Mouse (Mus musculus) E14TG2a.4 (cell line): ENCODE measurements around the gene Fam102b.

Source experiments
- H3K27me3 ChIP-seq: 2 replicates; pipeline ENCODE4 v1.6.1; 2014; ENCODE audit warnings: low read length, control low read depth; ENCODE audit not compliant: insufficient read depth
- H3K36me3 ChIP-seq: 2 replicates; pipeline ENCODE4 v1.6.1; 2014; ENCODE audit warnings: low read length, control low read depth; ENCODE audit not compliant: insufficient read depth
- H3K4me1 ChIP-seq: replicated peaks from 2 replicates; pipeline ENCODE4 v1.6.1; 2014; ENCODE audit warnings: low read depth, low read length, control low read depth
- H3K4me3 ChIP-seq: replicated peaks from 2 replicates; pipeline ENCODE4 v1.5.1; 2014; ENCODE audit warnings: mild to moderate bottlenecking, low read length
- H3K9me3 ChIP-seq: 2 replicates; pipeline ENCODE4 v1.6.1; 2014; ENCODE audit warnings: low read length, control low read depth
- CTCF ChIP-seq: conservative IDR thresholded peaks from 2 replicates; pipeline ENCODE4 v1.5.1; 2014; ENCODE audit warnings: low read length
- NANOG ChIP-seq: IDR thresholded peaks from 2 replicates; pipeline ENCODE4 v1.6.1; 2014; ENCODE audit warnings: borderline replicate concordance, low read length, mixed read lengths
- POU5F1 ChIP-seq: IDR thresholded peaks from 2 replicates; pipeline ENCODE4 v1.6.1; 2014; ENCODE audit warnings: low read length, borderline replicate concordance

The Fam102b gene

DNA sequence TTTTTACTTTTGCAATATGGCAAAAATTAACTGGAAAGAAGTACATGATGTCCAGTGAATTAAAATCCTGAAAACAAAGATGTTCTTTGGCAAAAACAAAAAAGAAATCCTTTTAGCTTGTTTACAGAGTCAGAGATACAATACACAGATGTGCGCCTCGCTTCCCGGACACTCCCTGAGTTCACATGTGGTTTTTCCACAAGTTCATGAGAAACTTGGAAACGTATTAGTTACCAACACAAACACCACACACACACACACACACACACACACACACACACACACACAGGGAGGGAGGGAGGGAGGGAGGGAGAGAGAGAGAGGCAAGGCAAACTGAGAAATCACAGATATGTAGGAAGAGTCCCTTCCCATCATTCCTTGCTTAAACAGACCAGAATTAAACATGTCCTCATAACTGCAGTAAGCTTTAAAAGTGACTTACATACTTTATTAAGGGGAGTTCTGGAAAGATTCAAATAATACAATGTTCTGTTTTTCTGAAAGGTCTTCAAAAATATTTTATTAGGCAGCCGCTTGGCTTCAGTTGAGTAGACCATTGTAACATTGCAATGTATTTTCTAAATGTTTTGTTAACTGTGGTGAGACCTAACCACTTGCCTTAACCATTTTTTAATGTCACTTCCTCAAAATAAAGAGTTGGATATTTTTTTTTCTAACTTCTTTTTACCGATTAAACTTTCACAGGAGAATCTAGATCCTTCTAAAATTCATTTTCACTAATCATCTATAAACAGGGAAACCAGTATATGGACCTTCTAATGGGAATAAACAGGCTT, 5.5 kb downstream of the Fam102b start:
- peaks cover 6% of the 10 kb centered on the region for H3K4me1 ChIP-seq
- H3K4me3 ChIP-seq = no peak overlapping the region
- no peaks in the 10 kb centered on the region for H3K36me3 ChIP-seq
- H3K9me3 ChIP-seq = no peaks in the 10 kb centered on the region
- peaks cover 9% of the 10 kb centered on the region for H3K27me3 ChIP-seq
- no peak for TF ChIP-seq CTCF
- no peak for TF ChIP-seq NANOG
- no peak for TF ChIP-seq POU5F1

DNA sequence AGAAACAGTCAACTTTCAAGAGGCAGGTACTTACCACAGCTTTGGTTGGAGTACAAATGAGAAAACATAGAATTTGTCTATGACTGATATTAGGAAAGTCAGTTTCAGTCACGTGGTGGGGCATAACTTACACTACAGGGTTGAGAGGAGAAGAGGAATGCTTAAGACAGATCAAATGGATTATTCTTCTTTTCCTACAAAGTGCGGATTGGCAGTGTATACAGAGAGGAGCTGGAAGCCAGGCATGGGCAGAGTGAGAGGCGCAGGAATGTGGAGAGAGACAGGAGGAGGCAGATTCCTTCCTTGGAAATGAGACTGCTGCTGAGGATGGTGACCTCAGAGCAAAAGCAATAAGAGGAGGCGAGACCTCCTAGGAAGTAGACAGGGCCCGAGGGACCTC, 9.1 kb downstream of the Fam102b start:
- Histone ChIP-seq H3K4me3 (no peak overlapping the region), H3K9me3 (no peaks in the 10 kb centered on the region), H3K36me3 (no peaks in the 10 kb centered on the region), H3K27me3 (no peaks in the 10 kb centered on the region), H3K4me1 (no peaks in the 10 kb centered on the region)
- TF ChIP-seq NANOG (no peak), CTCF (no peak), POU5F1 (no peak)

GRCm38 (mm10) chr3:109012595-109012994, 14.8 kb downstream of the Fam102b start:
- no peaks in the 10 kb centered on the region for H3K27me3 ChIP-seq
- TF ChIP-seq POU5F1 (no peak), NANOG (no peak), CTCF (no peak)
- H3K36me3 ChIP-seq = no peaks in the 10 kb centered on the region
- H3K9me3 ChIP-seq = no peaks in the 10 kb centered on the region
- no peak overlapping the region for H3K4me3 ChIP-seq
- no peaks in the 10 kb centered on the region for H3K4me1 ChIP-seq

DNA sequence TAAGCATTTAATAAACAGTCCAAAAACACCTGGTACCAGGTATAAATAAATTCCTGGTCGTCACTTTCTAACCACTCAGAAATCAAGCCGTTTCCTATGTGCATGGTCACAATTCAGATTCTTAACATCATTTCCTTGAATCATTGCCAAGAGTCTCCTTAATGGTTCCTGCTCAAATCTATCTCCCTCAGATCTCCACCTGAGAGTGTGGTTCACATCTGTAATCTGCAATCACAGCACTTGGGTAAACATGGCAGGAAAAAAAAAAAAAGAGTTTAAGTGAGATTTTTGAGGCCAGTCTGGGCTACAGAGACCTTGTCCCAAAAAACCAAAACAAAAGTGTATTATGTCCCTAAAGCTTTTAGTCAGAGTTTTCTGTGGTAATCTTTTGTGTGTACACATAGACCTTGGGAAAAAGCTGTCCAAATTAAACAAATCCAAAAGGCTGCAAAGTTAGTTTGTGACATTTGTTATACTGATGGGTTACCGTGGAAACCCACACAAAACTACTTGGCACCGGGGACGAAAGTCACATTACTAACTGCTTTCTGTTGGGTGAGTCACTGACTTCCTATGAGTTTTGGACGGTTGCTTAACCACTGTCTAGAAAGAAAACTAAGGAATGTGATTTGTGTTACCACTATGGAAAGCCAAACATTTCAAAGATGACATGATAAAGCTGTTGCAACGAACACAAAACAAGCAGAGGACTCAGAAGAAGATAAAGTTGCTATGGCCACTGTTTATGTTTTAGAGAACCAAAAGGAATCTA, 16.7 kb downstream of the Fam102b start:
- no peaks in the 10 kb centered on the region for H3K36me3 ChIP-seq
- H3K9me3 ChIP-seq = no peaks in the 10 kb centered on the region
- H3K27me3 ChIP-seq = no peaks in the 10 kb centered on the region
- no peaks in the 10 kb centered on the region for H3K4me1 ChIP-seq
- H3K4me3 ChIP-seq = no peak overlapping the region
- TF ChIP-seq CTCF = no peak
- TF ChIP-seq NANOG = no peak
- TF ChIP-seq POU5F1 = no peak

DNA sequence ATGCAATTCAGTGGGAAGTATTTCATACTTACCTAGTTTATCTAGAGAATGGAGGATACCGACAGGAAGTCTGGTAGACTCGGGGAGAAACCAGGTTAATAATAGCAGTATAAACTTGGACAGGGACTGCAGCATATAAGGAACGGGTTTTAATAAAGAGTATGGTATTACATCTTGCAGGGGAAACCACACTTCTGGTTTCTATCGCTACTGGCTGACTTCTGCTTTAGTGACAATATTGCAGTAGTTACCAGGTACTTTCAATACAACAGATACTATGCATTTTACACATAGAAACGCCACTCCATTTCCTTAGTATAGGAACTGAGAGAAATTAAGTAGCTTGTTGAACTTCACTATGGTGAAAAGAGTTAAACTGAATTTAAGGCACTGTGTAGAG, 19.2 kb downstream of the Fam102b start:
- no peaks in the 10 kb centered on the region for H3K27me3 ChIP-seq

GRCm38 (mm10) chr3:109005777-109006176, 21.6 kb downstream of the Fam102b start:
- H3K4me3 ChIP-seq = no peak overlapping the region
- no peak for TF ChIP-seq NANOG
- no peak for TF ChIP-seq POU5F1
- no peak for TF ChIP-seq CTCF
- H3K27me3 ChIP-seq = no peaks in the 10 kb centered on the region
- no peaks in the 10 kb centered on the region for H3K4me1 ChIP-seq
- peaks cover 7% of the 10 kb centered on the region for H3K9me3 ChIP-seq
- no peaks in the 10 kb centered on the region for H3K36me3 ChIP-seq

More for the DNA sequence above, 19.2 kb downstream of the Fam102b start:
- H3K36me3 ChIP-seq = no peaks in the 10 kb centered on the region
- TF ChIP-seq POU5F1 (no peak), NANOG (no peak), CTCF (no peak)
- H3K4me3 ChIP-seq = no peak overlapping the region
- H3K4me1 ChIP-seq = no peaks in the 10 kb centered on the region
- H3K9me3 ChIP-seq = no peaks in the 10 kb centered on the region

DNA sequence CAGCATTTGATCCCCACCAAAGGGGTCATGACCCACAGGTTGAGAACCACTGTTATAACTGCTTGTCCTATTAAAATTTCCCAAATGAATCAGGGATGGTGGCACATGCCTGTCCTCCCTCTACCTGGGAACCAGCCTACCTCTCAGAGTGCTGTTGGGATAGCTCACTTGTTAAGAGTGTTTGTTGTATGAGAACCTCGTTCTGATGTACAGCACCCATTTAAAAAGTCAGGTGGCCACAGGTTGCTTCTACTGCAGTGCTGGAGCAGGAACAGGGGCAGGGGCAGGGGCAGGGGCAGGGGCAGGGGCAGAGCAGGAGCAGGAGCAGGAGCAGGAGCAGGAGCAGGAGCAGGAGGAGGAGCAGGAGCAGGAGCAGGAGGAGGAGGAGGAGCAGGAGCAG, 28.2 kb downstream of the Fam102b start:
- Histone ChIP-seq H3K4me3 (no peak overlapping the region), H3K27me3 (no peaks in the 10 kb centered on the region), H3K36me3 (no peaks in the 10 kb centered on the region), H3K4me1 (no peaks in the 10 kb centered on the region), H3K9me3 (peaks cover 11% of the 10 kb centered on the region)
- TF ChIP-seq NANOG = no peak
- no peak for TF ChIP-seq CTCF
- TF ChIP-seq POU5F1 = no peak

GRCm38 (mm10) chr3:108997762-108998161, 29.6 kb downstream of the Fam102b start:
- peaks cover 11% of the 10 kb centered on the region for H3K9me3 ChIP-seq
- TF ChIP-seq NANOG (no peak), CTCF (no peak), POU5F1 (no peak)
- no peak overlapping the region for H3K4me3 ChIP-seq
- no peaks in the 10 kb centered on the region for H3K36me3 ChIP-seq
- peaks cover 2% of the 10 kb centered on the region; the same call in 1 of the 2 replicates for H3K27me3 ChIP-seq
- no peaks in the 10 kb centered on the region for H3K4me1 ChIP-seq
